Mouse (Mus musculus): ENCODE measurements around the gene Gm45194. TPM values are rescaled to one million over a fixed set of nuclear protein-coding genes. Genes with fewer than 3 reads are reported as not detected.

Gm45194 gene
- polyA plus RNA-seq (2012; ENCODE audit: insufficient read depth, insufficient read length, missing spikeins): not detected in 2 replicates

DNA sequence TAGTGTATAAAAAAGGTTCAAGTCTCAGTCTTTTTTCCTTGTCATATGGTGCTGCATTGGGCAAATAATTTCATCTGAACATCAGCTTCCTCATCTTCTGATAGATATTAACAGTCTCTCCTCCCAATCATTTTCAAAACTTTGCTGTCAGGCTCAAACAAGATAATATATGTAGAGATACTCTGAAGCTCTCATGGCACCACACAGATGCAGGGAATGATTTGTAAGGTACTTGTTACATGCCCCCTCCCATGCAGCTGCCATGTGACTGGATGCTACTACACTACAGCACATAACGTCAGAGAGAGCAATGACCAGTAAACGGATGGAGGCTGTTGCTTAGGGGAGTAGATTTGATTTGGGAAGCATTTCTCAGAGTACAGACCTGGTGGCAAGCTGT lies at the start of gene Gm45194:
TSS of gene Gm45194 (plus strand) at position 301 of the 400 bp plus-strand sequence.
- Histone ChIP-seq H3K27ac (replicated peaks; ENCODE audit: low read depth, low read length) (no peak within 1 kb of the TSS), H3K4me1 (ENCODE audit: control insufficient read depth, insufficient read depth, insufficient read length, low read length) (no peaks in the 10 kb centered on the region), H3K4me3 (ENCODE audit: insufficient read depth, low read depth, low read length) (no peak within 1 kb of the TSS)

DNA sequence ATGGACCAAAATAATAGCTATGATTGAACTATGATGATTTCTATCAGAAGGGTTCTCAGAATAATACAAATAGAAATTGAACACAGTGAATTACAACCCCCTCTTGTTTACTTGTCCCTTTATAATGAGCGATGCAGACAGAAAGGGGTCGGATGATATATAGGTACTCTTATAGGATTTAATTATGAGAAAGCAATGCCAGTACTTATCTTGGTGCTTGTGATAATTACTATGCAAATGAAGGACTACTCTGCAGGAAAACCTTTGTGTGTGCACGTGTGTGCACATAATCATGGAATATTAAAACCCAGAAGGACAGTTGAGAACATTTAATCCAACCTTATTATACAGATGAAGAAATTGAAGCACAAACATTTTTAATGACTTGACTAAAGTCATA lies 35.3 kb upstream of the Gm45194 start:
- no peak overlapping the region for H3K4me3 ChIP-seq (ENCODE audit: insufficient read depth, low read depth, low read length)
- H3K27ac ChIP-seq (replicated peaks; ENCODE audit: low read depth, low read length): no peak overlapping the region

DNA sequence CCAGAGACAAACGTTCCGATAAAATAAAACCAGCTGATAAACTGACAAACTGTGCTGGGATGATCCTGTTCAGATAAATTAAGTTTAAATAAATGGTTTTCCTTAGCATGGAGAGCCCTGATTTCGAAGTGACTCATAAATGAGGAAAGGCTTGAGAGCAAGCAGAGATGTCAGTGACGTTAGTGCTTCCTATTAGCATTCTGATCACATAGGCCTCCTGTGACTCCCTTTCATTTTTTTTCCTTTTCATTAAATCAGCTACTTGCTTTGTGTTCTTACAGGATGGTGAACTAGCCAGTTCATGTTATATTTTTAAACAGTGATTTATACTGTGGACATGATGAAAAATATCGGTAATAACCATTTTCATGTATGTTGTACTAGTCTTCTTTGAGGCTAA lies 9.9 kb upstream of the Gm45194 start:
- Histone ChIP-seq H3K4me1 (ENCODE audit: control insufficient read depth, insufficient read depth, insufficient read length, low read length) (no peaks in the 10 kb centered on the region), H3K4me3 (ENCODE audit: insufficient read depth, low read depth, low read length) (no peak overlapping the region), H3K27ac (replicated peaks; ENCODE audit: low read depth, low read length) (no peak overlapping the region)

More for the DNA sequence above, 35.3 kb upstream of the Gm45194 start:
- no peaks in the 10 kb centered on the region for H3K4me1 ChIP-seq (ENCODE audit: control insufficient read depth, insufficient read depth, insufficient read length, low read length)

DNA sequence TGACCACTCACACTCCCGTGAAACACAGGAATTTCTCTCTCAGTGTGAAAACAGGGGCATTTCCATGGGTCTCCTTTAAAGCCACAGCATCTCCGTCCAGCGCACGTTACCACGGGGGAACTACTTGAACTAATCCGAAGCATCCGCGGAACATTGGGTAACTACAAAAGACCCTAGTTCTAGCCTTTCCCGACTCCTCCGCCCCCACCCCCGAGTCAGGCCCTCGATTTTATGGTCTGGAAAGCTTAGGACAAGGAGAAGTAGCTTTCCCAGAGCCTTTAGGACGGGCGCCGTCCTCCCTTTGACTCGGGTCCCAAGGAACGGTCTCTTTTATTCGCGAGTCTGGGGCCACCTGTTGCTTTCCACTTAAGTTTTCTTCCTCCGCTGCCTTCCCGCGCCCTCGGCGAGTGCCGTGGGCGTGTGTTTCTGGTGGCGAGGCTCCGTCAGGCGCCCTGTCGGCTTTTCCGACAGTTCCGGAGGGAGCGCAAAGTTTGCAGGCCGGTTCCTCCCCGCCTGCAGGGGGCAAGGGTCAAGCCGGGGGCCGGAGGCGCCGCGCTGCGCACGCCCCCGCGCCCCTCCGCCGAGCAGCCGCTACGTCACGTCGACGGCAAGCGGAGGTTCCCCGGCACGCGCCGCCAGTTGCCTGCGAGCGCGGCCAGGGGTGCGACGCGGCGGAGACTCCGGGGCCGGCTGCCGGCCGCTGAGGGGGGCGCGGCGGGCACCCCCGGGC lies 3.3 kb downstream of the Gm45194 start:
- no peaks in the 10 kb centered on the region for H3K4me1 ChIP-seq (ENCODE audit: control insufficient read depth, insufficient read depth, insufficient read length, low read length)
- H3K4me3 ChIP-seq (ENCODE audit: insufficient read depth, low read depth, low read length): peak overlapping the region; percentile 22; the same call in 1 of the 2 replicates
- no peak overlapping the region for H3K27ac ChIP-seq (replicated peaks; ENCODE audit: low read depth, low read length)

DNA sequence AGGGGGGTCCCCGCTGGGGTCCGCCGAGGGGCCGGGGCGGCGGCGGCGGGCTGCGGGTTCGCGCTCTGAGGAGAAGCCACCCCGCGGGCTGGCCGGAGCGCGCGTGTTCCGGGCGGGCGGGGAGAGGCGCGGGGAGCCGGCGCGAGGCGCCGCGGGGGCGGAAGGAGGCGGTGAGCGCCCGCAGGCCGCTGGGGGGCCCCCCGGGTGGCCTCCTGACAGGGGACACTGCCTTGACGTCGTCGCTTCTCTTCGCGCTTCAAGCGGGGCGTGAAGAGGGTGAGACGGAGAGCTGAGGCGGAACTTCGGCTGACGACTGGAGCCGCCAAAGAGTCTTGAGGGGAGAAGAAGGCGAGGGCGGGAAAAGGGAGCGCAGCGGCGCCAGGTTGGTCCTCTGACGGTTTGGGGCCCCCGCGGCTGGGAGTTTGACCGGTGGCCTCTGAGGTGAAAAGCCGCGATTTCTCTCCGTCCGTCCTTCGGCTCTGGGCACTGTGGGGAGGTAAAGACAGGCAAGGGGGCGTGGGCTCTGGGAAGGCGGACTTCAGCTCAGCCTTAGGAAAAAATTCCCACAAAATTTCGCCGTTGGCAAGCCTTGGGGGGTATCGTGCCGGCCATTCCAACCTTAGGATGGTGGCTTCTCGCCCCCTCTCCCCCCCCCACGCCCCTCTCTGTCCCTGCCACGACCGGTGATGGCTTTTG lies 4.0 kb downstream of the Gm45194 start:
- H3K4me3 ChIP-seq (ENCODE audit: insufficient read depth, low read depth, low read length): no peak overlapping the region
- no peak overlapping the region for H3K27ac ChIP-seq (replicated peaks; ENCODE audit: low read depth, low read length)
- H3K4me1 ChIP-seq (ENCODE audit: control insufficient read depth, insufficient read depth, insufficient read length, low read length): no peaks in the 10 kb centered on the region

DNA sequence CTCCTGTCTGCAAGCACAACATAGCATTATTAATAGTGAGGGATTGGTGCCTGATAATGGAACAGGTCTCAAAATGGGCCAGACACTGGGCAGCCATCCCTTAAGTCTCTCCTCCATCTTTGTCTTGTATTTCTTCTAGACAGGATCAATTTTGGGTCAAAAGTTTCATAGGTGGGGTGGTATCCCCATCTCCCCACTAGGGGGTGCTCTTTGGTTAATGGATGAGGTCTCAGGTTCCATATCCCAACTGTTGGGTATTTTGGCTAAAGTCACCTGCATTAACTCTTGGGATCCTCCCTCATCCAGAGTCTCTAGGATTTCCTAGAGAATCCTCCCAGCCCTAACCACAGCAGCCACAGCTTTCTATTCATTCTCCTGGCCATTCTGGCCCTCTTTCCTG lies 26.2 kb downstream of the Gm45194 start:
- H3K4me1 ChIP-seq (ENCODE audit: control insufficient read depth, insufficient read depth, insufficient read length, low read length): no peaks in the 10 kb centered on the region
- no peak overlapping the region for H3K4me3 ChIP-seq (ENCODE audit: insufficient read depth, low read depth, low read length)
- H3K27ac ChIP-seq (replicated peaks; ENCODE audit: low read depth, low read length): no peak overlapping the region

DNA sequence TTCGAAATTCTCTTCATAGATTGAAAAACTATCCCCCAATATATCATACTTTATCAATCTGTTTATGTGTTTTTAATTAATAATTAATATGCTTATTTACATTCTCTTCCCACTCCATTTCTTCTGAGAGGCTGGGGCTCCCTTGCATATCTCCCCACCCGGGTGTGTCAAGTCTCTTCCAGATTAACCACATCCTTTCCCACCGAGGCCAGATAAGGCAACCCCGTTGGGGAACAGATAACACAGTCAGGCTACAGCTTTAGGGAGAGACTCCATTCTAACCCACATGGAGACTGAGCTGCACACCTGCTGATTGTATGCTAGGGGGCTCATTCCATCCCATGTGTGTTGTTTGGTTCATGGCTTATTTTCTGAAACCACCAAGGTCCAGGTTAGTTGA lies 69.7 kb downstream of the Gm45194 start:
- no peak overlapping the region for H3K27ac ChIP-seq (replicated peaks; ENCODE audit: low read depth, low read length)
- no peaks in the 10 kb centered on the region for H3K4me1 ChIP-seq (ENCODE audit: control insufficient read depth, insufficient read depth, insufficient read length, low read length)
- H3K4me3 ChIP-seq (ENCODE audit: insufficient read depth, low read depth, low read length): no peak overlapping the region

DNA sequence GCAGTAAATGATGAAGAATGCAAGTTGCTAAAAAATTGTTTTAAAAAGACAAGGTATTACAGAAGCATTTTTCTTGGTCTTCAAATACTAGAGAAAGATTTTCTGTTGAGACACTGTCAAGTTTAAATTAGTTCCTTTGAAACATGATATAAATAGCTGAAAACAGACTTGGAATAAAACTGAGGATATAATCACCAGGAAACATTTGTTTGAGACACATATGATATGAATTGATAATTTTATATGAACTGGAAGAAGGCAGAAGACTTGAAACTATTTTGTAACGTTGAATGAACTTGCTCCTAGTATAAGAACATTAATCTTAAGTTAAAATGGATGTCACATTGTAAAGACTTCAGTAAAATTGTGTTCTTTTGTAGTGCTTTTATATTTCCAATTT lies 108.5 kb downstream of the Gm45194 start:
- H3K27ac ChIP-seq (replicated peaks; ENCODE audit: low read depth, low read length): no peak overlapping the region
- no peak overlapping the region for H3K4me3 ChIP-seq (ENCODE audit: insufficient read depth, low read depth, low read length)
- H3K4me1 ChIP-seq (ENCODE audit: control insufficient read depth, insufficient read depth, insufficient read length, low read length): no peaks in the 10 kb centered on the region

DNA sequence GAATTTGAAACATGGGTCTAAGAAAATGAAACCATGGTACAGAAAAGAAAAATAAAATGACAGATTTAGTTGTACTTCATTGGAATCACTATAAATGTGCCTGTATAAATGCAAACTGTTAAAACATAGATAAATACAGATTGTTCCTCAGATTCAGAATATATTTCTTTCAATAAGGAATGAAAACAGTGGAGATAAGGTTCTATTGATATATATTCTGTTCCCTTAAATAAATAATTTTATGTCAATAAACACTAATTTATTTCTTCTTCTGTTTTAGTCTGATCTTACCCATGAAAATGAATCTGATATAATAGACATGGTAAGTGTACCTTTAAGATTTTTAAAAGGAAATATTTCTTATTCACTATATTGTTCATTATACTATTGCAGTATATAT lies 119.5 kb downstream of the Gm45194 start, which contains the start of gene Tex16:
TSS of gene Tex16 (plus strand) at position 301 of the 400 bp plus-strand sequence.
- no peaks in the 10 kb centered on the region for H3K4me1 ChIP-seq (ENCODE audit: control insufficient read depth, insufficient read depth, insufficient read length, low read length)
- no peak within 1 kb of the TSS for H3K27ac ChIP-seq (replicated peaks; ENCODE audit: low read depth, low read length)
- H3K4me3 ChIP-seq (ENCODE audit: insufficient read depth, low read depth, low read length): no peak within 1 kb of the TSS

DNA sequence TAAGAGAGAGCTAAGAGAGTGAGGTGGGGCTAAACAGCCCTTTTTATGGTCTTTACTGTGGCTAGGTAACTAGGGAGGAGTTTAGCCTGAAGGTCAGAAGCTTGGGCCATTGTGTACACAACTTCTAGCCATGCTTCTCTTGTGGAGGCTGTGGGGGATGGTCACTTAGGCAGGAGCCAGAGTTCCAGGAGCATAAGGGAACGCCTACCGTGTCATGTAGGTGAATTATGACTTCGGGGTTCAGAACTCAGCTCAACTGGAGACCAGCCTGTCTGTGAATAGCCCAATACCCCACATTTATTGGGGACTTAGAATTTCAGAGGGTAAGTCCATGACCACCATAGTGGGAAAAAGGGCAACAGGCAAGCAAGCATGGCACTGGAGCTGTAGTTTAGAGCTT lies 347.6 kb downstream of the Gm45194 start, which contains the start of gene 4933403O08Rik:
TSS of gene 4933403O08Rik (plus strand) at position 301 of the 400 bp plus-strand sequence.
- Histone ChIP-seq H3K4me1 (ENCODE audit: control insufficient read depth, insufficient read depth, insufficient read length, low read length) (no peaks in the 10 kb centered on the region), H3K4me3 (ENCODE audit: insufficient read depth, low read depth, low read length) (no peak within 1 kb of the TSS), H3K27ac (replicated peaks; ENCODE audit: low read depth, low read length) (no peak within 1 kb of the TSS)

DNA sequence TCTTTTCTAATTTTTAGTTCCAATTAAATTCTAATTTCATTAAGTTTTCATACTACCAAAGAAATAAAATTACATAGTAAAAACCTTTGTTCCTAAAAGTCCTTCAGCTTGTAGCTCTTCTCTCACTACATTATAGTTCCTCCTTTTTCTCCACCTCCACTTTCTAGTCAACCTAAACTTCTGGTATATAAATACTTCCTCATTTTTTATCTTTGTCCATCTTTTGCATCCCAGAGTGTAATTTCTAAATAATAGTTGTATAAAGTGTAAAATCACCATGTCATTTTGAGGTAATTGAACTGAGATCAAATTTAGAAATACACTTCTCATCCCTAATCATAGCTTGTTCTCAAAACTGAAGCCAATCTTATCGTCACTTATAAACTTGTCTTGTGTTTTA lies 351.7 kb downstream of the Gm45194 start:
- no peak overlapping the region for H3K27ac ChIP-seq (replicated peaks; ENCODE audit: low read depth, low read length)
- H3K4me3 ChIP-seq (ENCODE audit: insufficient read depth, low read depth, low read length): no peak overlapping the region
- H3K4me1 ChIP-seq (ENCODE audit: control insufficient read depth, insufficient read depth, insufficient read length, low read length): no peaks in the 10 kb centered on the region

DNA sequence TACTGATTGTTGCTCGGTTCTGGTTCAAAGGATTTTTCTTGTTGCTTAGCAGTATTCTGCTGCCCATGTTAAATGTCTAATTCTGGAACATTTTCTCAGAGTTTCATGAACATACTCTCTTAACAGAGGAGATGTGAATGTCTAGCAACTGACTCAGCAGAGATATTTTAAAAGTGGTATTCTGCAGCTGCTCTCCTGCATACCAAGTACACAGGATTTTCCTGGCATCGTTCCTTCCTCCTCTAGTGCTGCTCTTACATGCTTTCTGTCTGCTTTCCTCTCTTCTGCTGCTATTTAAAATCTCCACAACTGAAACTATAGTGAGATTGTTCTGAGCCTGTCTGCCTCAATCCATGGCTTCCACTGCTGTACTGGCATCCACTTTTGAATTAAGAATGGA lies 364.3 kb downstream of the Gm45194 start:
- Histone ChIP-seq H3K4me1 (ENCODE audit: control insufficient read depth, insufficient read depth, insufficient read length, low read length) (no peaks in the 10 kb centered on the region), H3K4me3 (ENCODE audit: insufficient read depth, low read depth, low read length) (no peak overlapping the region), H3K27ac (replicated peaks; ENCODE audit: low read depth, low read length) (no peak overlapping the region)

DNA sequence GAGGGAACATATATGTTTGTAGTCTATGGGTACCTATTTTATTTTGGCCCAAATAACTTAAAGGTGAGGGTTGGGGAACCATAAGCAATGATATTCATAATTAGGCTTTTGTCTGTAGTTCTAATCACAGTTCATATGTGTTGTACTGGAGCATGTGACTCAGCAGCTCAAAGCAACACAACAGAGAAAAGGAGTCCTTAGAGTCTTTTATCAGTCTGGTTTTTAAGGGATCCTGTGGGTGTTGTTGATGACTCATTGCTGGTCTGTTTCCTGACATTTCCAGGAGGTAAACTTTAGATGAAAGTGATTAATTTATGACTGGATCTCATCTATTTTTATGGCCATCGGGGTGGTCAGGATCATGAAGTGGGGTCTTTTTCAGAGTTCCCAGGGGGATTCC lies 382.4 kb downstream of the Gm45194 start:
- no peak overlapping the region for H3K4me3 ChIP-seq (ENCODE audit: insufficient read depth, low read depth, low read length)
- no peaks in the 10 kb centered on the region for H3K4me1 ChIP-seq (ENCODE audit: control insufficient read depth, insufficient read depth, insufficient read length, low read length)
- no peak overlapping the region for H3K27ac ChIP-seq (replicated peaks; ENCODE audit: low read depth, low read length)
